Comparison of ENCODE assay signal across 12 mouse cellular contexts in the genomic region with DNA sequence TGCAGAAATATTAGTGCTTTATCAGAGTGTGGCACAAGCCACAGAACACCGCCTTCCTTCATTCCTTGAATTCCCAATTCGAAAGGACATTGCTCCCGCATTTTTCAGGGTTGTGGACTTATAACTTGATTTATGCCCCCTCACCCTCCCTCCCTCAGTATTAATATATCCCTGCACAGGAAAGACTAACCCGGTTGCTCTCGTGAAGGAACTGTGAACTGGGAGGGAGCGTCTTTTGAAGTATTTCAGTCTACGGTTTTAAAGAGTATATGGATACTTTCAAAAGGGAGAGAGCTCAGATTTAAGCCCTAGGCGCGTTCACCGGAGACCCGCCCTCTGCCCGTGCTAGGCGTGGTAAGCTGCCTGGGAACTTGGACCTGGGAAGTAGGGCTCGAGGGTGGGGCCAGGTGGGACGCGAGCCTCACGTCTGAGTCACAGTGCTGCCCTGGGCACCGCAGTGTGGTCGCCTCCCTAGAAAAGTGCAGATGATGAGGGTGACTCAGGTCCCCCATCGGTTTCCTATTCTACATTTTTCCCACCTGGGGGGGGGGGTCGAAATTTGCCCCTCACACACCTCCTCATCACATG. TPM values are rescaled to one million over a fixed set of nuclear protein-coding genes. Genes with fewer than 3 reads are reported as not detected.
DNase-seq lines count a peak whose midpoint lies in the region; TF ChIP-seq lines count a peak whose summit lies in the region.
"Had no signal": no experiment of that assay in that cellular context is flagged by ENCODE, and none has a peak within 500 bp of the region (broad histone marks: within the 10 kb centered on the region; RNA-seq: fewer than 3 reads in every experiment).

No protein-coding gene starts in this region.

- H3K4me1 ChIP-seq in kidney, adult 2 months (ENCODE audit: control insufficient read depth, insufficient read depth, low read length): peaks cover 4% of the 10 kb centered on the region; the same call in 1 of the 2 replicates

- DNase-seq in kidney, adult 2 months: peak; percentile 43
- no peak for DNase-seq in kidney, adult 11 months
- peak; percentile 15 for DNase-seq in brain, embryonic 14.5 days (ENCODE audit: low read depth)
- DNase-seq in kidney, postnatal 10 days: peak; percentile 56
- peak; percentile 46 to 64 for DNase-seq in lung, postnatal 4 days
- no peak for DNase-seq in thymus, postnatal 25 days
- no peak for DNase-seq in embryo, embryonic 9.5 days (ENCODE audit: extremely low spot score)
- DNase-seq: adrenal gland, adult 2 months; cerebellum, adult 2 months; heart, adult 2 months; right cerebral cortex, adult 18-20 months had no signal

- no peaks in the 10 kb centered on the region for H3K36me3 ChIP-seq in kidney, adult 2 months (ENCODE audit: control insufficient read depth, insufficient read depth, low read length)

- no peak overlapping the region for H3K4me3 ChIP-seq in kidney, adult 2 months (ENCODE audit: insufficient read depth, low read depth, low read length)
- H3K4me3 ChIP-seq: heart, adult 2 months had no signal

- no peak overlapping the region for H3K27ac ChIP-seq in kidney, adult 2 months (ENCODE audit: insufficient read depth, low read depth, low read length)
- H3K27ac ChIP-seq: heart, adult 2 months; liver, embryonic 14.5 days had no signal

- no peak for TF ChIP-seq CTCF in kidney, adult 2 months (conservative IDR thresholded peaks at IDR 0.05; ENCODE audit: insufficient read depth, insufficient read length, low read depth, low read length)
- TF ChIP-seq CTCF in brain, embryonic 14.5 days (IDR thresholded peaks at IDR 0.05; ENCODE audit: borderline replicate concordance, extremely low read depth, insufficient read depth, insufficient read length): no peak

- no peak for TF ChIP-seq POLR2A in kidney, adult 2 months (IDR thresholded peaks at IDR 0.05; ENCODE audit: low read depth, low read length)
- no peak for TF ChIP-seq POLR2A in brain, embryonic 14.5 days (IDR thresholded peaks at IDR 0.05; ENCODE audit: borderline replicate concordance, extremely low read depth, insufficient read depth, insufficient read length, poor library complexity, severe bottlenecking)

- 21% methylated on average over 21 of the region's 21 CpGs for WGBS in kidney, adult 2 months

- no peaks in the 10 kb centered on the region for H3K27me3 ChIP-seq in kidney, adult 2 months (replicated peaks; ENCODE audit: control insufficient read depth, insufficient read depth, low read length)

RNA-seq across cellular contexts. Expression of gene Amotl2, which starts 54.9 kb away (rescaled TPM):
- polyA plus RNA-seq in kidney, adult 2 months (2012; rRNA removed): 37.7 and 40.5 TPM in 2 replicates
- 53.3 and 83.2 TPM in 2 replicates for polyA plus RNA-seq in brain, embryonic 14.5 days (2012; rRNA removed)

Comparison
In these comparisons a context has a peak if more than half of its experiments do, and no peak if none do; other contexts are left out.
1. DNase-seq: peak in kidney, adult 2 months (single experiment), brain, embryonic 14.5 days (single experiment), kidney, postnatal 10 days (single experiment) and lung, postnatal 4 days (2 of 2); none in kidney, adult 11 months (single experiment), thymus, postnatal 25 days (single experiment) and embryo, embryonic 9.5 days (single experiment).